Mouse (Mus musculus): ENCODE measurements around the gene Grik1.

GRCm38 (mm10) chr16:87984201-87984870 lies 305.7 kb downstream of the Grik1 start:
- no peak for TF ChIP-seq POLR2A (IDR thresholded peaks at IDR 0.05; ENCODE audit: insufficient read depth, low read length)
- no peak for TF ChIP-seq CTCF (IDR thresholded peaks at IDR 0.05; ENCODE audit: low read depth, low read length)
- TF ChIP-seq EP300 (IDR thresholded peaks at IDR 0.05; ENCODE audit: insufficient read depth, low read depth, low read length) = no peak
